Mouse (Mus musculus) kidney, adult 2 months (tissue): Measurements from ENCODE around the gene Polr1b. TPM values are rescaled to one million over a fixed set of nuclear protein-coding genes. Genes with fewer than 3 reads are reported as not detected.

Source experiments
- DNase-seq: peaks from one replicate; pipeline ENCODE4 v3.0.0; 2021
- H3K27ac ChIP-seq: fragments of 200-500 bp; 2 replicates; pipeline ENCODE4 v1.5.1; 2012; ENCODE audit warnings: low read depth, low read length, control low read depth, inconsistent platforms; ENCODE audit not compliant: insufficient read depth
- H3K27me3 ChIP-seq: fragments of 200-500 bp; replicated peaks from 2 replicates; pipeline ENCODE4 v1.6.1; 2012; ENCODE audit warnings: mild to moderate bottlenecking, moderate library complexity, low read length, inconsistent platforms; ENCODE audit not compliant: control insufficient read depth, insufficient read depth
- H3K36me3 ChIP-seq: fragments of 200-500 bp; 2 replicates; pipeline ENCODE4 v1.6.1; 2012; ENCODE audit warnings: mild to moderate bottlenecking, moderate library complexity, low read length, inconsistent platforms; ENCODE audit not compliant: control insufficient read depth, insufficient read depth
- H3K4me1 ChIP-seq: fragments of 200-500 bp; 2 replicates; pipeline ENCODE4 v1.6.1; 2011; ENCODE audit warnings: low read length; ENCODE audit not compliant: control insufficient read depth, insufficient read depth
- H3K4me3 ChIP-seq: fragments of 200-500 bp; 2 replicates; pipeline ENCODE4 v1.5.1; 2011; ENCODE audit warnings: mild to moderate bottlenecking, low read depth, low read length, control low read depth; ENCODE audit not compliant: insufficient read depth
- CTCF ChIP-seq: fragments of 200-500 bp; conservative IDR thresholded peaks from 2 replicates; pipeline ENCODE4 v1.5.1; 2011; ENCODE audit warnings: low read depth, mild to moderate bottlenecking, control low read depth, low read length, moderate library complexity, mixed read lengths; ENCODE audit not compliant: insufficient read depth, insufficient read length
- POLR2A ChIP-seq: fragments of 200-500 bp; IDR thresholded peaks from one replicate; pipeline ENCODE4 v1.6.1; 2011; ENCODE audit warnings: low read depth, low read length, control low read depth
- WGBS: fragments of 180-500 bp; shearing (Covaris S2); methylation state at CpG from one replicate; pipeline ENCODE4 v1.1.7; 2018; 5-methylcytosine and 5-hydroxymethylcytosine counted together
- polyA plus RNA-seq: library from polyadenylated mRNA; depleted of rRNA; stranded (reverse); fragments of >200 nt; gene quantifications from 2 replicates; pipeline ENCODE4 v1.2.3, GENCODE M21; 2012

Polr1b gene
- polyA plus RNA-seq, 1 experiment = 16.7 TPM

GRCm38 (mm10) chr2:129133006-129133805 lies 32.4 kb downstream of the Polr1b start:
- TF ChIP-seq POLR2A = no peak
- no peak for TF ChIP-seq CTCF
- H3K4me1 ChIP-seq = peaks cover 5% of the 10 kb centered on the region; the same call in 1 of the 2 replicates
- H3K27ac ChIP-seq = no peak overlapping the region
- H3K4me3 ChIP-seq = no peak overlapping the region
- H3K27me3 ChIP-seq = no peaks in the 10 kb centered on the region
- peak; percentile 16 for DNase-seq
- WGBS = 93% methylated on average over 14 of the region's 14 CpGs
- H3K36me3 ChIP-seq = no peaks in the 10 kb centered on the region; the same call in 1 of the 2 replicates

GRCm38 (mm10) chr2:129139906-129140305 lies 39.1 kb downstream of the Polr1b start:
- WGBS = 85% methylated on average over 10 of the region's 10 CpGs
- Histone ChIP-seq H3K4me3 (no peak overlapping the region), H3K36me3 (no peaks in the 10 kb centered on the region), H3K4me1 (no peaks in the 10 kb centered on the region), H3K27me3 (no peaks in the 10 kb centered on the region), H3K27ac (no peak overlapping the region)
- TF ChIP-seq POLR2A = no peak
- no peak for TF ChIP-seq CTCF
- DNase-seq = no peak

GRCm38 (mm10) chr2:129148836-129149235 lies 48.0 kb downstream of the Polr1b start:
- no peak for DNase-seq
- Histone ChIP-seq H3K4me3 (no peak overlapping the region), H3K36me3 (no peaks in the 10 kb centered on the region), H3K4me1 (no peaks in the 10 kb centered on the region), H3K27me3 (no peaks in the 10 kb centered on the region), H3K27ac (no peak overlapping the region)
- TF ChIP-seq CTCF (no peak), POLR2A (no peak)
- WGBS = 67% methylated on average over 2 of the region's 2 CpGs

GRCm38 (mm10) chr2:129150386-129150785 lies 49.6 kb downstream of the Polr1b start:
- Histone ChIP-seq H3K27ac (no peak overlapping the region), H3K4me1 (no peaks in the 10 kb centered on the region), H3K36me3 (no peaks in the 10 kb centered on the region), H3K4me3 (no peak overlapping the region), H3K27me3 (no peaks in the 10 kb centered on the region)
- DNase-seq = no peak
- WGBS = 72% methylated on average over 5 of the region's 5 CpGs
- TF ChIP-seq CTCF = no peak
- TF ChIP-seq POLR2A = no peak

- TF ChIP-seq CTCF (no peak), POLR2A (no peak)
- no peak for DNase-seq
- Histone ChIP-seq H3K27me3 (no peaks in the 10 kb centered on the region), H3K4me1 (no peaks in the 10 kb centered on the region), H3K27ac (no peak overlapping the region), H3K4me3 (no peak overlapping the region), H3K36me3 (no peaks in the 10 kb centered on the region)
- 85% methylated on average over 9 of the region's 9 CpGs for WGBS
Observed at GRCm38 (mm10) chr2:129151111-129151510, 50.3 kb downstream of the Polr1b start.

GRCm38 (mm10) chr2:129152751-129153150 lies 52.0 kb downstream of the Polr1b start:
- DNase-seq = no peak
- no peaks in the 10 kb centered on the region for H3K27me3 ChIP-seq
- no peaks in the 10 kb centered on the region for H3K36me3 ChIP-seq
- TF ChIP-seq POLR2A (no peak), CTCF (no peak)
- WGBS = 60% methylated on average over 1 of the region's 1 CpGs
- H3K4me1 ChIP-seq = no peaks in the 10 kb centered on the region
- no peak overlapping the region for H3K27ac ChIP-seq
- H3K4me3 ChIP-seq = no peak overlapping the region

- Histone ChIP-seq H3K36me3 (no peaks in the 10 kb centered on the region), H3K4me1 (no peaks in the 10 kb centered on the region), H3K27me3 (no peaks in the 10 kb centered on the region; the same call in 1 of the 2 replicates), H3K27ac (no peak overlapping the region), H3K4me3 (no peak overlapping the region)
- no peak for DNase-seq
- WGBS = 70% methylated on average over 5 of the region's 5 CpGs
- no peak for TF ChIP-seq POLR2A
- no peak for TF ChIP-seq CTCF
Observed at GRCm38 (mm10) chr2:129164815-129165214, 64.0 kb downstream of the Polr1b start.
